Mouse (Mus musculus): ENCODE measurements around the gene Adssl1. TPM values are rescaled to one million over a fixed set of nuclear protein-coding genes. Genes with fewer than 3 reads are reported as not detected.

Adssl1 gene
- total and polyA plus RNA-seq, 3 experiments = 0.05 TPM; not detected in 2

GRCm38 (mm10) chr12:112644180-112644854 is 24.5 kb downstream of the Adssl1 start, which contains the start of gene Siva1:
Siva1 (plus strand) TSS chr12:112644679.
- Histone ChIP-seq H3K9me3 (replicated peaks) (no peaks in the 10 kb centered on the region), H3K4me1 (ENCODE audit: insufficient read depth, low read depth, low read length) (peaks cover 53% of the 10 kb centered on the region), H3K27me3 (ENCODE audit: insufficient read depth, low read length) (peaks cover 6% of the 10 kb centered on the region), H3K36me3 (replicated peaks) (peaks cover 33% of the 10 kb centered on the region), H3K4me3 (ENCODE audit: low read depth, low read length) (peak within 1 kb of the TSS; percentile 77)
- ATAC-seq (ENCODE audit: extremely low read depth, insufficient number of reproducible peaks, low FRiP score, poor library complexity, severe bottlenecking) = peak; percentile 95
- peak; percentile 100 for DNase-seq (ENCODE audit: low spot score)
- TF ChIP-seq POLR2AphosphoS5 (IDR thresholded peaks at IDR 0.05; ENCODE audit: insufficient replicate concordance, low read depth, low read length) (no peak), TAL1 (conservative IDR thresholded peaks at IDR 0.05; ENCODE audit: low read depth, low read length) (no peak; the same call in 1 of the 2 replicates), CTCF (IDR thresholded peaks at IDR 0.05; ENCODE audit: low read depth, low read length) (no peak), GATA1 (IDR thresholded peaks at IDR 0.05; ENCODE audit: borderline replicate concordance, low read length) (no peak), GATA2 (IDR thresholded peaks at IDR 0.05; ENCODE audit: borderline replicate concordance, low read depth, low read length) (no peak)

DNA sequence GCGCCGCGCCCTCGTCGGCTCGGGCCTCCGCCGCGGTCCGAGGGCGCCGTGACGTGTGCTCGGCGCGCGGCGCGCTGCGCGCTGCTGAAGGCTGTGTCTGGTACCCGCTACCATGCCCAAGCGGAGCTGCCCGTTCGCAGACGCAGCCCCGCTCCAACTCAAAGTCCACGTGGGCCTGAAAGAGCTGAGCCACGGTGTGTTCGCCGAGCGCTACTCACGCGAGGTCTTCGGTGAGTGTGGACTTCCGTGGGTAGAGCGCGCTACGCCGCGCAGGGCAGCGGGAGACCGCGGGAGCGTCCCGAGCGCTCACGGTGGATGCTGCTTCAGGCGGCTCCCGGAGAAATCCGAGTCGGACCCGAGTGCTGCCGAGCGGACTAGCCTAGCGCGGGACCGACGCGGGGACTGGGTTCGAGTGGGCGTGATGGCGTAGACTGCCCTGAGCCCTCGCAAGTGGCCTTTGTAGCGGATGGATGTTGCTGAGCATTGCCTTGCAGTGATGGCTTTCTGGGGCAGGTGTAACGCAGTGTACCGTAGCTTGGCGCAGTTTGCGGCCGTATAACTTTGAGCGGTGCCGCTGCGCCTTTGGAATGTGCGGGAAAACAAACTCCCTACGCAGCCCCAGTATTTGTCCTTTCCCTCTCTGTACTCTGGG is 25.1 kb downstream of the Adssl1 start:
- Histone ChIP-seq H3K27me3 (ENCODE audit: insufficient read depth, low read length) (peaks cover 3% of the 10 kb centered on the region; the same call in 1 of the 2 replicates), H3K4me1 (ENCODE audit: insufficient read depth, low read depth, low read length) (peaks cover 54% of the 10 kb centered on the region), H3K4me3 (ENCODE audit: low read depth, low read length) (peak overlapping the region; percentile 77), H3K9me3 (replicated peaks) (no peaks in the 10 kb centered on the region), H3K36me3 (replicated peaks) (peaks cover 40% of the 10 kb centered on the region)
- no peak for ATAC-seq (ENCODE audit: extremely low read depth, insufficient number of reproducible peaks, low FRiP score, poor library complexity, severe bottlenecking)
- DNase-seq (ENCODE audit: low spot score) = peak; percentile 65
- no peak for TF ChIP-seq POLR2AphosphoS5 (IDR thresholded peaks at IDR 0.05; ENCODE audit: insufficient replicate concordance, low read depth, low read length)
- TF ChIP-seq CTCF (IDR thresholded peaks at IDR 0.05; ENCODE audit: low read depth, low read length) = no peak
- TF ChIP-seq GATA1 (IDR thresholded peaks at IDR 0.05; ENCODE audit: borderline replicate concordance, low read length) = no peak
- TF ChIP-seq TAL1 (conservative IDR thresholded peaks at IDR 0.05; ENCODE audit: low read depth, low read length) = no peak
- no peak for TF ChIP-seq GATA2 (IDR thresholded peaks at IDR 0.05; ENCODE audit: borderline replicate concordance, low read depth, low read length)

- Histone ChIP-seq H3K36me3 (replicated peaks) (peaks cover 51% of the 10 kb centered on the region), H3K4me1 (ENCODE audit: insufficient read depth, low read depth, low read length) (peaks cover 54% of the 10 kb centered on the region), H3K9me3 (replicated peaks) (no peaks in the 10 kb centered on the region), H3K27me3 (ENCODE audit: insufficient read depth, low read length) (no peaks in the 10 kb centered on the region), H3K4me3 (ENCODE audit: low read depth, low read length) (peak overlapping the region; percentile 77; the same call in 1 of the 2 replicates)
- TF ChIP-seq TAL1 (conservative IDR thresholded peaks at IDR 0.05; ENCODE audit: low read depth, low read length) (no peak), GATA2 (IDR thresholded peaks at IDR 0.05; ENCODE audit: borderline replicate concordance, low read depth, low read length) (no peak), POLR2AphosphoS5 (IDR thresholded peaks at IDR 0.05; ENCODE audit: insufficient replicate concordance, low read depth, low read length) (no peak), GATA1 (IDR thresholded peaks at IDR 0.05; ENCODE audit: borderline replicate concordance, low read length) (no peak), CTCF (IDR thresholded peaks at IDR 0.05; ENCODE audit: low read depth, low read length) (no peak)
- DNase-seq (ENCODE audit: low spot score) (no peak), ATAC-seq (ENCODE audit: extremely low read depth, insufficient number of reproducible peaks, low FRiP score, poor library complexity, severe bottlenecking) (no peak)
These were observed 26.3 kb downstream of the Adssl1 start for GRCm38 (mm10) chr12:112646139-112646538.

DNA sequence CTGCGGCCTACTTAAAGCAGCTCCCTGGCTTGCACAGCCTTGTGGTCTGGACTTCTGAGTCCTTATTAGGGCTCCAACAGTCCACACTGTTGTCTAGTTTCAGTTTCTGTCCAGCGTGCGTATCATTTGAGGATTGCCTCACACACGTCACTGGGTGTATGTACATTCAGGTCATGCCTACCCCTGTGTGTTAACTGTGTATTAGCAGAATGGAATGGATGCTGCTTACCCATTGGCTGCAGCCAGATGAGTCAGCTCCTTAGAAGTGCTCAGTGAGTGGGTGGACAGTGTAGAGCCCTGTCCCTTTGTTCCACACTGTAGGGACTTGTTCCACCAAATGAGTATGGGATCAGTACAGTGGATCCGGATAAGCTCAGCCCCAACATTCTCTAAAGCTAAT is 28.2 kb downstream of the Adssl1 start:
- ATAC-seq (ENCODE audit: extremely low read depth, insufficient number of reproducible peaks, low FRiP score, poor library complexity, severe bottlenecking) = no peak
- Histone ChIP-seq H3K9me3 (replicated peaks) (no peaks in the 10 kb centered on the region), H3K4me3 (ENCODE audit: low read depth, low read length) (no peak overlapping the region), H3K36me3 (replicated peaks) (peaks cover 71% of the 10 kb centered on the region), H3K27me3 (ENCODE audit: insufficient read depth, low read length) (no peaks in the 10 kb centered on the region), H3K4me1 (ENCODE audit: insufficient read depth, low read depth, low read length) (peaks cover 55% of the 10 kb centered on the region)
- DNase-seq (ENCODE audit: low spot score) = no peak
- no peak for TF ChIP-seq POLR2AphosphoS5 (IDR thresholded peaks at IDR 0.05; ENCODE audit: insufficient replicate concordance, low read depth, low read length)
- TF ChIP-seq CTCF (IDR thresholded peaks at IDR 0.05; ENCODE audit: low read depth, low read length) = no peak
- no peak for TF ChIP-seq TAL1 (conservative IDR thresholded peaks at IDR 0.05; ENCODE audit: low read depth, low read length)
- TF ChIP-seq GATA2 (IDR thresholded peaks at IDR 0.05; ENCODE audit: borderline replicate concordance, low read depth, low read length) = no peak
- no peak for TF ChIP-seq GATA1 (IDR thresholded peaks at IDR 0.05; ENCODE audit: borderline replicate concordance, low read length)

DNA sequence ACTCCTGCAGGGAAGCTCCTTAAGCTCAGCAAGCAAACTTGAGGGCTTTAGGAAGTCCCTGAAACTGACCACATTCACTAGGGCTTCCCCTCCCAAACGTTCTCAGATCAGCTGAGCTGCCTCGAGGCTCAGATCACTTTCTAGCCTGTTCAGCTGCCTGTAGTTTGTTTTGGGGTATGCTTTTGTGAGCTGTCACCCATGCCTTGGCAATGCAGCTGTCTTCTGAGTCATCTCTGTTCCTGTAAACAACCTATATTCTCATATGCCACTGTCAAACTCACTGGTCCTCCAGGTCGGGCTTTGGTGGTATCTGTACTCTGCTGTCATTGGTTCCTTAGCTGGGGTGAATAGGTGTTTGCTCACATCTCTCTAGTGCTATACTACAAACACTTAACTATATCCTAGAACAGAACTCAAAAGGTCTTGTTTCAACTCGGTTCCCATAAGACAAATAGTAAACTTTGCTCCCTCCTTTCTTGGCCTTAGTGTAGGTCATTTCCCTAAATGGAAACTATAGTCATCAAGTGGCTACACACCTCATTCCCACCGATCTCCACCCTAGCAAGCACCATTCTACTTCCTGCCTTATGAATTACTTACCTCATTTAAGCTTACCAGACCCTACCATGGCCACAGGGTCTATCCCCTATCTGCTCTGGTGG is 32.1 kb downstream of the Adssl1 start:
- TF ChIP-seq GATA1 (IDR thresholded peaks at IDR 0.05; ENCODE audit: borderline replicate concordance, low read length) = no peak
- TF ChIP-seq TAL1 (conservative IDR thresholded peaks at IDR 0.05; ENCODE audit: low read depth, low read length) = no peak
- TF ChIP-seq POLR2AphosphoS5 (IDR thresholded peaks at IDR 0.05; ENCODE audit: insufficient replicate concordance, low read depth, low read length) = no peak
- no peak; the same call in 1 of the 2 replicates for TF ChIP-seq CTCF (IDR thresholded peaks at IDR 0.05; ENCODE audit: low read depth, low read length)
- no peak for TF ChIP-seq GATA2 (IDR thresholded peaks at IDR 0.05; ENCODE audit: borderline replicate concordance, low read depth, low read length)
- Histone ChIP-seq H3K9me3 (replicated peaks) (no peaks in the 10 kb centered on the region), H3K4me3 (ENCODE audit: low read depth, low read length) (no peak overlapping the region), H3K4me1 (ENCODE audit: insufficient read depth, low read depth, low read length) (peaks cover 64% of the 10 kb centered on the region), H3K36me3 (replicated peaks) (peaks cover 100% of the 10 kb centered on the region), H3K27me3 (ENCODE audit: insufficient read depth, low read length) (no peaks in the 10 kb centered on the region)
- DNase-seq (ENCODE audit: low spot score) = no peak
- ATAC-seq (ENCODE audit: extremely low read depth, insufficient number of reproducible peaks, low FRiP score, poor library complexity, severe bottlenecking) = no peak

Measured in G1E (cell line).